Mouse (Mus musculus) urinary bladder, postnatal 4 days (tissue): Measurements from ENCODE around the gene Poc1b.

ENCODE experiments used
- DNase-seq, 2 experiments: peaks; one replicate each; pipeline ENCODE4 v3.0.0; 2021 to 2022; ENCODE audit warnings: low spot score in 2 of 2

The Poc1b gene

GRCm38 (mm10) chr10:99227968-99228864 is 121.4 kb downstream of the Poc1b start:
- no peak for DNase-seq

- no peak for DNase-seq
Measured at GRCm38 (mm10) chr10:99229031-99229684, 122.3 kb downstream of the Poc1b start.

GRCm38 (mm10) chr10:99232518-99233227 is 125.8 kb downstream of the Poc1b start:
- DNase-seq = no peak

GRCm38 (mm10) chr10:99234336-99234735 is 127.5 kb downstream of the Poc1b start:
- DNase-seq = no peak

- DNase-seq = no peak
Measured at GRCm38 (mm10) chr10:99235081-99235480, 128.2 kb downstream of the Poc1b start.

GRCm38 (mm10) chr10:99237205-99237832 is 130.5 kb downstream of the Poc1b start:
- DNase-seq = no peak

GRCm38 (mm10) chr10:99238537-99238936 is 131.7 kb downstream of the Poc1b start:
- no peak for DNase-seq

GRCm38 (mm10) chr10:99241284-99241828 is 134.5 kb downstream of the Poc1b start:
- DNase-seq = no peak

GRCm38 (mm10) chr10:99241829-99242711 is 135.2 kb downstream of the Poc1b start:
- no peak for DNase-seq

GRCm38 (mm10) chr10:99242721-99243120 is 135.9 kb downstream of the Poc1b start:
- no peak for DNase-seq

- no peak for DNase-seq
Measured at GRCm38 (mm10) chr10:99243907-99244489, 137.2 kb downstream of the Poc1b start.

GRCm38 (mm10) chr10:99244655-99245260 is 137.9 kb downstream of the Poc1b start:
- no peak for DNase-seq

- DNase-seq = no peak
Measured at GRCm38 (mm10) chr10:99246797-99247508, 140.1 kb downstream of the Poc1b start.
